Mouse (Mus musculus) intestine, embryonic 16.5 days (tissue): ENCODE results near the gene Dock10. TPM values are rescaled to one million over a fixed set of nuclear protein-coding genes. Genes with fewer than 3 reads are reported as not detected.

Experiments used
- ATAC-seq: fragments of 200-750 bp; cut with Nextera tagmentation; 2 replicates; pipeline ENCODE4 v1.8.0; 2017; ENCODE audit warnings: moderate TSS enrichment, moderate library complexity
- H3K27ac ChIP-seq: fragments of 300-500 bp; sonication (generic); 2 replicates; pipeline ENCODE4 v1.5.1; 2014; ENCODE audit warnings: mild to moderate bottlenecking, low read length
- H3K27me3 ChIP-seq: fragments of 300-500 bp; sonication (generic); replicated peaks from 2 replicates; pipeline ENCODE4 v1.6.1; 2014; ENCODE audit warnings: low read length, control low read depth, mixed read lengths; ENCODE audit not compliant: control insufficient read depth, insufficient read depth
- H3K36me3 ChIP-seq: fragments of 300-500 bp; sonication (generic); 2 replicates; pipeline ENCODE4 v1.6.1; 2014; ENCODE audit warnings: low read length, control low read depth; ENCODE audit not compliant: control insufficient read depth, insufficient read depth
- H3K4me1 ChIP-seq: fragments of 300-500 bp; sonication (generic); 2 replicates; pipeline ENCODE4 v1.6.1; 2014; ENCODE audit warnings: low read length, control low read depth, mixed read lengths; ENCODE audit not compliant: control insufficient read depth, insufficient read depth
- H3K4me2 ChIP-seq: fragments of 300-500 bp; sonication (generic); 2 replicates; pipeline ENCODE4 v1.6.1; 2014; ENCODE audit warnings: low read depth, low read length, control low read depth
- H3K4me3 ChIP-seq: fragments of 300-500 bp; sonication (generic); 2 replicates; pipeline ENCODE4 v1.5.1; 2014; ENCODE audit warnings: mild to moderate bottlenecking, low read length
- H3K9ac ChIP-seq: fragments of 300-500 bp; sonication (generic); 2 replicates; pipeline ENCODE4 v1.6.1; 2014; ENCODE audit warnings: low read depth, low read length
- H3K9me3 ChIP-seq: fragments of 300-500 bp; sonication (generic); 2 replicates; pipeline ENCODE4 v1.6.1; 2016; ENCODE audit warnings: low read length, control low read depth; ENCODE audit not compliant: control insufficient read depth
- WGBS: fragments of 180-500 bp; shearing (Covaris S2); extraction: QIAGEN DNeasy Blood & Tissue Kit; methylation state at CpG from one replicate; pipeline ENCODE4 v1.1.7; 2014; 5-methylcytosine and 5-hydroxymethylcytosine counted together
- polyA plus RNA-seq: library from polyadenylated mRNA; unstranded; fragments of >200 nt; fragmentation: Nextera tagmentation; extraction: Ambion mirVana; gene quantifications from 2 replicates; pipeline ENCODE4 v1.2.1, GENCODE M21; 2015

Dock10 gene
- polyA plus RNA-seq, 1 experiment from 2014 or later = 3.7 TPM

DNA sequence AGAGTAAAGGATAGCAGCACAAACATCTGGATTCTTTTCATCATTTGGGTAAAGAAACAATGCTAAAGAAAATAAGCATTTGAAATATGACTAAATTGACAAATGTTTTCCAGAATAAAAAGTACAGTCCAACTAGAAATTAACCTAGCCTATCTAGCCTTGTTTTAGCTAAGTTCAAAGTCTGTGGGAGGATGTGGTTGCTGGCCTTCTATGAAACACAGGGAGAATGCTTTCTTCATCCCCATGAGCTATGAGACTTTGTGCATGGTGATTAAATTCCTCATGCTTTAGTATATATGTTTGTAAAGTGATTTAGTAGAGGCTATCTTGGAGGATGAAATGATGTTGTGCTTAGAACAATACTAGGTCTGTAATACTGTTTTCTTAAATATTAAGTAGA lies 105.5 kb downstream of the Dock10 start:
- Histone ChIP-seq H3K27me3 (no peaks in the 10 kb centered on the region), H3K4me3 (no peak overlapping the region), H3K9ac (no peak overlapping the region), H3K4me2 (no peak overlapping the region), H3K9me3 (no peaks in the 10 kb centered on the region), H3K36me3 (no peaks in the 10 kb centered on the region), H3K4me1 (no peaks in the 10 kb centered on the region), H3K27ac (no peak overlapping the region)
- no peak for ATAC-seq

- Histone ChIP-seq H3K4me3 (no peak overlapping the region), H3K27me3 (no peaks in the 10 kb centered on the region), H3K27ac (no peak overlapping the region), H3K9me3 (no peaks in the 10 kb centered on the region), H3K4me1 (no peaks in the 10 kb centered on the region), H3K36me3 (no peaks in the 10 kb centered on the region), H3K4me2 (no peak overlapping the region), H3K9ac (no peak overlapping the region)
- 70% methylated on average over 2 of the region's 2 CpGs for WGBS
- no peak for ATAC-seq
Measured at GRCm38 (mm10) chr1:80652083-80652482, 106.2 kb downstream of the Dock10 start.

- no peaks in the 10 kb centered on the region for H3K27me3 ChIP-seq
- 72% methylated on average over 3 of the region's 3 CpGs for WGBS
Measured at GRCm38 (mm10) chr1:80646602-80647001, 111.7 kb downstream of the Dock10 start.

DNA sequence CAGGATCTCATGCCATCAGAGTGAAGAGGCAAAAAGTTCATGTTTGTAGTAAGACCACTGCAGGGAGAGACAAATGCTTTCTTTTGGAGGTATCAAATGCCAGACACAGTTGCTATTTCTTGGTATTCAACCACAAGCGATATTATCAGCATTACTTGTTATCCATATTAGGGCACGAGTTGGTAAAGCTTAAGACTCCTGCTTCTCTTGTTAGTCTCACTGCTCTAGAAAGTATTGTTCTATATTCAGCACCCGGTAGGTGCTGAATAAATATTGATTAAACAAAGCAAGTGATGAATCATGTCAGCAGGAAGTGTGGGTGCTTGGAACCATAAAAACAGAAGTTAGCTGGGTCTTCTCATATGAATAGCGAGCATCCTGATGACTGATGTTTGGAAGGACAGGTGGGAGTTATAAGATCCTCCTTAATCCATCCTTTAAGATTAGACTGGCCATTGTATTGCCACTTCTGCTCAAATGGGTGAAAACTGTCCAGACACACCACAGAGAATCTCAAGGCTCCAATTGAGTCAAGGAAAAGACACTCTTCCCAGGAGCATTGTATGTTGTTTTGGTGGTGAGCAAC lies 114.4 kb downstream of the Dock10 start:
- no peaks in the 10 kb centered on the region for H3K36me3 ChIP-seq
- no peak overlapping the region for H3K9ac ChIP-seq
- ATAC-seq = no peak
- no peak overlapping the region for H3K4me2 ChIP-seq
- H3K4me3 ChIP-seq = no peak overlapping the region
- H3K27me3 ChIP-seq = no peaks in the 10 kb centered on the region
- no peaks in the 10 kb centered on the region for H3K4me1 ChIP-seq
- H3K27ac ChIP-seq = no peak overlapping the region
- no peaks in the 10 kb centered on the region for H3K9me3 ChIP-seq
- 75% methylated on average over 4 of the region's 4 CpGs for WGBS

More at GRCm38 (mm10) chr1:80646602-80647001, 111.7 kb downstream of the Dock10 start:
- Histone ChIP-seq H3K36me3 (no peaks in the 10 kb centered on the region), H3K27ac (no peak overlapping the region), H3K4me3 (no peak overlapping the region), H3K9ac (no peak overlapping the region), H3K4me2 (no peak overlapping the region), H3K4me1 (no peaks in the 10 kb centered on the region), H3K9me3 (no peaks in the 10 kb centered on the region)
- no peak for ATAC-seq

GRCm38 (mm10) chr1:80641832-80642231 lies 116.5 kb downstream of the Dock10 start:
- no peaks in the 10 kb centered on the region for H3K36me3 ChIP-seq
- no peaks in the 10 kb centered on the region for H3K9me3 ChIP-seq
- no peak overlapping the region for H3K27ac ChIP-seq
- no peak overlapping the region for H3K9ac ChIP-seq
- H3K4me1 ChIP-seq = no peaks in the 10 kb centered on the region
- H3K4me3 ChIP-seq = no peak overlapping the region
- ATAC-seq = no peak
- no peak overlapping the region for H3K4me2 ChIP-seq
- 86% methylated on average over 3 of the region's 3 CpGs for WGBS
- no peaks in the 10 kb centered on the region for H3K27me3 ChIP-seq

GRCm38 (mm10) chr1:80641288-80641687 lies 117.0 kb downstream of the Dock10 start:
- no peaks in the 10 kb centered on the region for H3K9me3 ChIP-seq
- 82% methylated on average over 1 of the region's 1 CpGs for WGBS
- no peak overlapping the region for H3K27ac ChIP-seq
- no peaks in the 10 kb centered on the region for H3K36me3 ChIP-seq
- no peak overlapping the region for H3K4me3 ChIP-seq
- H3K4me1 ChIP-seq = no peaks in the 10 kb centered on the region
- ATAC-seq = no peak
- H3K4me2 ChIP-seq = no peak overlapping the region
- H3K9ac ChIP-seq = no peak overlapping the region
- H3K27me3 ChIP-seq = no peaks in the 10 kb centered on the region

GRCm38 (mm10) chr1:80639553-80639952 lies 118.8 kb downstream of the Dock10 start:
- no peaks in the 10 kb centered on the region for H3K4me1 ChIP-seq
- H3K27ac ChIP-seq = no peak overlapping the region
- WGBS = 87% methylated on average over 1 of the region's 1 CpGs
- H3K4me3 ChIP-seq = no peak overlapping the region
- no peak for ATAC-seq
- no peak overlapping the region for H3K9ac ChIP-seq
- H3K9me3 ChIP-seq = no peaks in the 10 kb centered on the region
- no peaks in the 10 kb centered on the region for H3K27me3 ChIP-seq
- no peaks in the 10 kb centered on the region for H3K36me3 ChIP-seq
- H3K4me2 ChIP-seq = no peak overlapping the region

DNA sequence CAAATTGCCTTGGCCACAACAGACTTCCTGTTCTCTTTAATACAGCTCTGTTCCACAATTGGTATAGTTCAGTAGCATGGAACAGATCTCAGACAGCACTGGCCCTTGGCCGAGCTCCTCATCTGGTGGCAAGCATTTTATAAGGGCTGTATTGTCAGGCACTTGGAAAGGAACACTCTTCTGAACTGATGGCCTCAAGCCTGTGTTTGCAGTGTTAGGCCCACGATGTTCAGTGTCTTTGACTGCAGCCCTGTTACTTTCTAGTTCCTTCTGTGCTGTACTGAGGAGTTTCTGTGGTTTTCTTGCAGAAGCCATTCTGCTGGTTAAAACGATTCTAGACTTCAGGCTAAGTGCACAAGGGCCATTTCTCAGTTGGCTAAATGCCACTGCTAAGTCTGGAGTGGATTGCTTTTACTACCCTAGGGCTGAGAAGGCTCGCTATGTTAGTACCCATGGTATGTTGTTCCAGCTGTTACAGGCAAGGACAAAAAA lies 121.1 kb downstream of the Dock10 start:
- no peak for ATAC-seq
- no peak overlapping the region for H3K27ac ChIP-seq
- WGBS = 61% methylated on average over 4 of the region's 4 CpGs

DNA sequence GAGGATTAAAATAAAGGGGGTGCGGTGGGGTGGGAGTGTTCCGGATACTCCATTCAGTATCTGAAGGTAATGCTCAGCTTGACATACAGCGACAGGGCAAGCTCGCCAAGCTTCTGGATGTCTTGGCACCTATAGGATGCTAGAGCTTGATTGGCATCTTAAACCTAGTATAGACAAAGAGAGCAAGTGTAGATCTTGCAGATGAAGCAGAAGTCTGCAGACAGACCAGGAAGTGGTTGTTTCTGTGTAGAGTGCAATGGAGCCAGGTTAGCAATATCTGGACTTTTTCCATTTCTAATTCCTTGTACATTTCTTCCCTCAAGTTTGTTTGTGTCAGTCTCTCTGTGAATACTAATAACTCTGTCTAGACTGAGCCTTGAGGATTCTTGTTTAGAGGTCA lies 122.5 kb downstream of the Dock10 start:
- no peaks in the 10 kb centered on the region for H3K36me3 ChIP-seq
- no peaks in the 10 kb centered on the region for H3K27me3 ChIP-seq
- H3K4me2 ChIP-seq = no peak overlapping the region
- H3K9ac ChIP-seq = no peak overlapping the region
- no peak overlapping the region for H3K4me3 ChIP-seq
- H3K27ac ChIP-seq = no peak overlapping the region
- H3K9me3 ChIP-seq = no peaks in the 10 kb centered on the region
- 92% methylated on average over 4 of the region's 4 CpGs for WGBS
- H3K4me1 ChIP-seq = no peaks in the 10 kb centered on the region
- ATAC-seq = no peak

More for the DNA sequence above, 121.1 kb downstream of the Dock10 start:
- H3K36me3 ChIP-seq = no peaks in the 10 kb centered on the region
- H3K4me2 ChIP-seq = no peak overlapping the region
- no peak overlapping the region for H3K9ac ChIP-seq
- H3K4me1 ChIP-seq = no peaks in the 10 kb centered on the region
- no peaks in the 10 kb centered on the region for H3K9me3 ChIP-seq
- H3K27me3 ChIP-seq = no peaks in the 10 kb centered on the region
- no peak overlapping the region for H3K4me3 ChIP-seq

GRCm38 (mm10) chr1:80633536-80633935 lies 124.8 kb downstream of the Dock10 start:
- H3K4me1 ChIP-seq = no peaks in the 10 kb centered on the region
- no peak overlapping the region for H3K4me2 ChIP-seq
- no peaks in the 10 kb centered on the region for H3K36me3 ChIP-seq
- H3K27ac ChIP-seq = no peak overlapping the region
- H3K9ac ChIP-seq = no peak overlapping the region
- no peaks in the 10 kb centered on the region for H3K27me3 ChIP-seq
- whole genome bisulfite sequencing = 79% methylated on average over 4 of the region's 4 CpGs
- H3K4me3 ChIP-seq = no peak overlapping the region
- no peak for ATAC-seq
- no peaks in the 10 kb centered on the region for H3K9me3 ChIP-seq
